Mouse (Mus musculus) brain, adult 10 weeks (tissue): ENCODE measurements around the gene Acot12. TPM values are rescaled to one million over a fixed set of nuclear protein-coding genes. Genes with fewer than 3 reads are reported as not detected.

Experiments used
- polyA plus RNA-seq: library from polyadenylated mRNA; stranded (reverse); fragments of 350-450 nt; fragmentation: Illumina TruSeq; extraction: RNeasy Lipid Tissue Mini Kit (QIAGEN cat#74804); gene quantifications from one replicate; pipeline ENCODE4 v1.2.3, GENCODE M21; 2015; ENCODE audit warnings: low read depth, low replicate concordance

The Acot12 gene
- 0.76 TPM for polyA plus RNA-seq

GRCm38 (mm10) chr13:91741280-91742047, at the start of gene Acot12:
Acot12 (plus strand) TSS chr13:91741512.

GRCm38 (mm10) chr13:91807155-91807839, 66.0 kb downstream of the Acot12 start, which contains the start of gene Zcchc9:
Zcchc9 (minus strand) TSS chr13:91807705.

Other genes with a start within 250 kb of the Acot12 start
- 15.6 TPM for gene Zcchc9, start 66.2 kb downstream of the Acot12 start, polyA plus RNA-seq
- not detected for gene Ckmt2, start 135.4 kb downstream of the Acot12 start, polyA plus RNA-seq